In the genomic region with DNA sequence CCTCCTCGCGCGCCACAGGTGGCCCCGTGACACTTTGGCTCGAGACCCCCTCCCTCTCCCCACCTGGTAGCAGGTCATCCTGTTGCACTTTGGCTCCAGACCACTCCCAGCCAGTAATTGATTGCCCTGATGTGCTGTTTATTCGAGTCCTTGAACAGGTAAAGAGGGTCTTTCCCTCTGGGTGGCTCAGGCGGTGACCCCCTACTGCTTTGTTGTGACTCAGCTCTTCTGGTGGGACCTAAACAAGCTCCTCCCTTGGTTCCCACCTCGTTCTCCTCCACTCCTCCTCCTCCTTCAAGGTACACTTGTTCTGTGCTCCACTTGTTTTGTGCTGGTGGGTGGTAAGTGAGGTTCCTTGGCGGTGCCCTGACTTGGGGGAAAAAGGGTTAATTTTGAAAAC, we compare ENCODE assay signal across 9 mouse cellular contexts. TPM values are rescaled to one million over a fixed set of nuclear protein-coding genes. Genes with fewer than 3 reads are reported as not detected.
DNase-seq lines count a peak whose midpoint lies in the region; ATAC-seq and TF ChIP-seq lines count a peak whose summit lies in the region.
"Had no signal": no experiment of that assay in that cellular context is flagged by ENCODE, and none has a peak within 500 bp of the region (broad histone marks: within the 10 kb centered on the region; RNA-seq: fewer than 3 reads in every experiment).

No protein-coding gene starts in this region.

- no peak for ATAC-seq in heart, embryonic 11.5 days (replicated peaks; ENCODE audit: insufficient number of reproducible peaks, low FRiP score, low TSS enrichment)
- ATAC-seq in forebrain, embryonic 14.5 days = no peak
- ATAC-seq in liver, embryonic 14.5 days (ENCODE audit: insufficient read depth) = no peak

- H3K27me3 ChIP-seq in heart, embryonic 11.5 days (ENCODE audit: control insufficient read depth, insufficient read depth, low read length) = no peaks in the 10 kb centered on the region
- H3K27me3 ChIP-seq in heart, adult 2 months (ENCODE audit: control insufficient read depth, insufficient read depth, low read length) = no peaks in the 10 kb centered on the region
- H3K27me3 ChIP-seq in ES-Bruce4 (ENCODE audit: control insufficient read depth, insufficient read depth, low read length, poor library complexity, severe bottlenecking) = no peaks in the 10 kb centered on the region
- no peaks in the 10 kb centered on the region for H3K27me3 ChIP-seq in forebrain, embryonic 14.5 days (replicated peaks; ENCODE audit: control insufficient read depth, insufficient read depth, low read length)
- H3K27me3 ChIP-seq in liver, embryonic 14.5 days (ENCODE audit: control insufficient read depth, insufficient read depth, low read length) = no peaks in the 10 kb centered on the region
- H3K27me3 ChIP-seq: CH12.LX had no signal

- TF ChIP-seq EP300 in heart, adult 2 months (IDR thresholded peaks at IDR 0.05; ENCODE audit: insufficient read depth, low read depth, low read length) = no peak
- TF ChIP-seq EP300 in ES-Bruce4 (IDR thresholded peaks at IDR 0.05; ENCODE audit: insufficient read depth, low read depth, low read length) = peak; percentile 58; the same call in 1 of the 2 replicates
- no peak for TF ChIP-seq EP300 in liver, embryonic 14.5 days (IDR thresholded peaks at IDR 0.05; ENCODE audit: low read depth)

- H3K9me3 ChIP-seq in heart, embryonic 11.5 days (replicated peaks; ENCODE audit: control insufficient read depth, low read length) = no peaks in the 10 kb centered on the region
- H3K9me3 ChIP-seq in ES-Bruce4 (replicated peaks; ENCODE audit: control insufficient read depth, insufficient read depth, low read length, poor library complexity, severe bottlenecking) = no peaks in the 10 kb centered on the region
- no peaks in the 10 kb centered on the region for H3K9me3 ChIP-seq in forebrain, embryonic 14.5 days (replicated peaks; ENCODE audit: control insufficient read depth, low read length)
- no peaks in the 10 kb centered on the region for H3K9me3 ChIP-seq in liver, embryonic 14.5 days (ENCODE audit: control insufficient read depth, low read length)

- no peak for TF ChIP-seq POLR2A in heart, adult 2 months (IDR thresholded peaks at IDR 0.05; ENCODE audit: insufficient read depth, low read depth, low read length)
- no peak for TF ChIP-seq POLR2A in ES-Bruce4 (IDR thresholded peaks at IDR 0.05; ENCODE audit: insufficient read depth, low read length)

- H3K79me2 ChIP-seq in heart, adult 2 months (replicated peaks; ENCODE audit: control insufficient read depth, insufficient read depth, low read length) = no peaks in the 10 kb centered on the region

- DNase-seq in heart, adult 2 months = no peak
- DNase-seq in forebrain, embryonic 14.5 days (ENCODE audit: low spot score) = peak; percentile 22
- DNase-seq in liver, embryonic 14.5 days (ENCODE audit: low read depth in 3 of 3, low spot score in 3 of 3) = no peak
- DNase-seq in urinary bladder, postnatal 14 days (ENCODE audit: low spot score) = no peak
- DNase-seq in natural killer cell, adult 2 months (ENCODE audit: low spot score in 2 of 2) = no peak
- no peak for DNase-seq in frontal cortex, postnatal 10 days (ENCODE audit: low spot score in 2 of 2)

- 27% methylated on average over 9 of the region's 9 CpGs for WGBS in heart, embryonic 11.5 days (ENCODE audit: insufficient replicate concordance)
- whole genome bisulfite sequencing in heart, adult 2 months = 46% methylated on average over 8 of the region's 9 CpGs
- WGBS in forebrain, embryonic 14.5 days = 53% methylated on average over 9 of the region's 9 CpGs
- WGBS in liver, embryonic 14.5 days (ENCODE audit: insufficient replicate concordance) = 47% methylated on average over 9 of the region's 9 CpGs

- intact Hi-C loops in heart, adult 2 months (cut with DNase I) = no loop called here

- H3K27ac ChIP-seq in heart, embryonic 11.5 days (ENCODE audit: low read depth, low read length) = no peak overlapping the region
- H3K27ac ChIP-seq in heart, adult 2 months = no peak overlapping the region
- H3K27ac ChIP-seq in ES-Bruce4 (ENCODE audit: insufficient read depth, low read length) = peak overlapping the region; percentile 31; the same call in 1 of the 2 replicates
- no peak overlapping the region for H3K27ac ChIP-seq in forebrain, embryonic 14.5 days (ENCODE audit: low read depth, low read length)
- no peak overlapping the region for H3K27ac ChIP-seq in liver, embryonic 14.5 days

- TF ChIP-seq CTCF in heart, adult 2 months (IDR thresholded peaks at IDR 0.05) = no peak
- no peak for TF ChIP-seq CTCF in ES-Bruce4 (IDR thresholded peaks at IDR 0.05; ENCODE audit: low read depth, low read length)
- no peak for TF ChIP-seq CTCF in liver, embryonic 14.5 days (IDR thresholded peaks at IDR 0.05; ENCODE audit: low read depth)

- H3K4me2 ChIP-seq in heart, embryonic 11.5 days = peak overlapping the region; percentile 77
- H3K4me2 ChIP-seq in forebrain, embryonic 14.5 days (ENCODE audit: low read length) = peak overlapping the region; percentile 70
- peak overlapping the region; percentile 82 for H3K4me2 ChIP-seq in liver, embryonic 14.5 days (ENCODE audit: low read depth)

- no peaks in the 10 kb centered on the region for H3K36me3 ChIP-seq in heart, embryonic 11.5 days (ENCODE audit: control insufficient read depth, insufficient read depth, low read length)
- H3K36me3 ChIP-seq in heart, adult 2 months (ENCODE audit: control insufficient read depth, insufficient read depth, low read length) = no peaks in the 10 kb centered on the region
- H3K36me3 ChIP-seq in ES-Bruce4 (ENCODE audit: control insufficient read depth, insufficient read depth, low read length, poor library complexity, severe bottlenecking) = peaks cover 21% of the 10 kb centered on the region
- H3K36me3 ChIP-seq in forebrain, embryonic 14.5 days (ENCODE audit: control insufficient read depth, insufficient read depth, low read length) = no peaks in the 10 kb centered on the region
- H3K36me3 ChIP-seq in liver, embryonic 14.5 days (replicated peaks; ENCODE audit: control insufficient read depth, insufficient read depth, low read depth) = no peaks in the 10 kb centered on the region

- no peaks in the 10 kb centered on the region for H3K4me1 ChIP-seq in heart, embryonic 11.5 days (ENCODE audit: control insufficient read depth, insufficient read depth, low read length)
- H3K4me1 ChIP-seq in heart, adult 2 months (ENCODE audit: control insufficient read depth, insufficient read depth, low read length) = no peaks in the 10 kb centered on the region
- H3K4me1 ChIP-seq in ES-Bruce4 (ENCODE audit: control insufficient read depth, insufficient read depth, low read length) = no peaks in the 10 kb centered on the region
- H3K4me1 ChIP-seq in forebrain, embryonic 14.5 days (ENCODE audit: control insufficient read depth, insufficient read depth, low read length) = no peaks in the 10 kb centered on the region
- peaks cover 0 to 5% of the 10 kb centered on the region in 2 experiments; a peak in 2 of 4 replicates for H3K4me1 ChIP-seq in liver, embryonic 14.5 days (replicated peaks; ENCODE audit: control insufficient read depth in 2 of 2, insufficient read depth in 2 of 2, low read length in 1 of 2)

- H3K4me3 ChIP-seq in heart, embryonic 11.5 days (ENCODE audit: low read depth, low read length) = peak overlapping the region; percentile 10; the same call in 1 of the 2 replicates
- no peak overlapping the region for H3K4me3 ChIP-seq in heart, adult 2 months
- H3K4me3 ChIP-seq in ES-Bruce4 (ENCODE audit: low read depth, low read length) = peak overlapping the region; percentile 73
- peak overlapping the region; percentile 4; the same call in 1 of the 2 replicates for H3K4me3 ChIP-seq in forebrain, embryonic 14.5 days (ENCODE audit: low read depth, low read length)
- no peak overlapping the region for H3K4me3 ChIP-seq in liver, embryonic 14.5 days (ENCODE audit: insufficient read depth in 1 of 2, low read depth in 2 of 2, low read length in 2 of 2)

- H3K9ac ChIP-seq in heart, embryonic 11.5 days (ENCODE audit: low read depth, low read length) = no peak overlapping the region
- H3K9ac ChIP-seq in heart, adult 2 months (ENCODE audit: low read depth, low read length) = no peak overlapping the region
- peak overlapping the region; percentile 96; the same call in 1 of the 2 replicates for H3K9ac ChIP-seq in ES-Bruce4 (ENCODE audit: low read depth, poor library complexity, severe bottlenecking)
- H3K9ac ChIP-seq in forebrain, embryonic 14.5 days (ENCODE audit: low read length) = no peak overlapping the region
- no peak overlapping the region for H3K9ac ChIP-seq in liver, embryonic 14.5 days (replicated peaks)

RNA-seq across cellular contexts. Expression of a gene that starts 1.8 kb away (rescaled TPM):
- polyA plus RNA-seq in heart, embryonic 11.5 days (2014; fragmentation: Nextera tagmentation; extraction: Ambion mirVana) = 16.4 and 16.8 TPM in 2 replicates
- total RNA-seq in heart, adult 2 months (2021) = 1 to 10 TPM; 5.8 TPM
- polyA plus RNA-seq in heart, adult 2 months (2012; rRNA removed) = 2.7 and 3.6 TPM in 2 replicates
- 398 and 426 TPM in 2 replicates for polyA plus RNA-seq in ES-Bruce4 (2011; ENCODE audit: insufficient read depth, insufficient read length, low read depth, missing spikeins)
- 17.4 and 19.5 TPM in 2 replicates for polyA plus RNA-seq in forebrain, embryonic 14.5 days (2014; fragmentation: Nextera tagmentation; extraction: Ambion mirVana)
- 5.2 and 6.8 TPM in 2 replicates for polyA plus RNA-seq in liver, embryonic 14.5 days (2012; rRNA removed)
- polyA plus RNA-seq in liver, embryonic 14.5 days (2014; fragmentation: Nextera tagmentation; extraction: Ambion mirVana) = 9.5 and 9.8 TPM in 2 replicates

Comparison
In these comparisons a context has a peak if more than half of its experiments do, and no peak if none do; other contexts are left out.
1. H3K4me3 ChIP-seq: peak in heart, embryonic 11.5 days (single experiment), ES-Bruce4 (single experiment) and forebrain, embryonic 14.5 days (single experiment); none in heart, adult 2 months (single experiment) and liver, embryonic 14.5 days (0 of 2).
2. RNA of a gene that starts 1.8 kb away (polyA plus RNA-seq): 398 to 426 TPM in ES-Bruce4; 17.4 to 19.5 TPM in forebrain, embryonic 14.5 days, 16.4 to 16.8 TPM in heart, embryonic 11.5 days, 5.2 to 9.8 TPM in liver, embryonic 14.5 days and 2.7 to 3.6 TPM in heart, adult 2 months; every median in the first group is over 10 times any median in the second.
3. Peak in every context shown above with its lines, with median percentiles within 50 percentile points of each other: H3K4me2 ChIP-seq.